Mouse (Mus musculus): Measurements from ENCODE around the gene Crcp. TPM values are rescaled to one million over a fixed set of nuclear protein-coding genes. Genes with fewer than 3 reads are reported as not detected.

Gene Crcp
- total RNA-seq, 2 experiments from 2014 or later, result 14.9 to 15.1 TPM

DNA sequence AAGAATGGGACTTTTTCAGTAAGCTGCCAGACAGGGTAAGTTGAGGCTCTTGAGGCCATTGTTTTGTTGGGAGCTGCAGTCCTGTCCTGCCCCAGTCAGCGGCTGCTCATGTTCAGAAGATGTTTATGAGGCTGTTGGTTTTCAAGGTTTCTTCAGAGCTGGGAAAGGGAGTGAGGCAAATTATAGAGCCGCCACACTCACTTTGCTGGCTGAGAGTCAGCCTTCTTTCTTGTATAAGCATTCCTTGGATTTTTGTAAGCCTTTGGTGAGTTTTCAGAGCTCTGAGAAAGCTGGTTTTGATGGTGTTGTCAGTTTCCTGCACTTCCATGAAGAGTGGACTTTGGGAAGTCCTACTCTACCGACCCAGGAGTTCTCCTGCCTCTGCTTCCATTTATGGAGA lies 55.2 kb downstream of the Crcp start:
- intact Hi-C loops (cut with DNase I), result loop anchor here (5.0 kb wide), 1 partner anchor 33 kb away; no protein-coding TSS in a partner anchor

DNA sequence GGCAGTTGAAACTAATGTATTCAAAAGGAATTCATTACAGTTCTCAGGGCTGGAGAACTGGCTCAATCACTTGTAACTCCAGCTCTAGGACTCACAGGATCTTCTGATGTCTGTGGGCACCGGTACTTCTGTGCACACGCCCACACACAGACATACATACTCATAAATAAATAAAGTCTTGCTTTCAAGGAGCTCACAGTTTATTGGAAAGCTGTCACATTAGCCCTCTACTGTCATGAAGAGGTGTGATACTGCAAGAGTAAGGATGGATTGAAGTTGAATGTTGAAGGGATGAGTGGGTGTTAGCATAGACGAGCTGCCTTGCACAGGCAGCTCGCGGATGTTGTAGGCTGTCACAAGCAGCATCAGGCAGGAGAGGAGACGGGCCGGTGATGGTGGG lies 58.9 kb downstream of the Crcp start:
- no peak for DNase-seq
- intact Hi-C loops (cut with DNase I), result no loop called here

More for the DNA sequence above, 55.2 kb downstream of the Crcp start:
- DNase-seq, result no peak

DNA sequence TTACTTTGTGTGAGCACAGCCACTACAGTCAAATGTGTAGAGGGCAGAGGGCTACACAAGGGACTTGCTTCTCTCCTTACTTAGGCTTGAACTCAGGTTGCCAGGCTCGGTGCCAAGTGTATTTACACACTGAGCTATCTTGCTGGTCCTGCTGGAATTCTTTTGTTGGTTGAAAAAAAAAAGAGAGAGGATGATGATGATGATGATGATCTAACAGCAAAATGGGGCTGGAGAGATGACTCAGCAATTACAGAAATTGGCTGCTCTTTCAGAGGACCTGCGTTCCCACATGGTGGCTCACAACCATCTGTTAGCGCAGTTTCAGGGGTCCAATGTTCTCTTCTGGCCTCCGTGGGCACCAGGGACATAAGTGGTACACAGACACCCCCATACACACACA lies 59.5 kb downstream of the Crcp start:
- intact Hi-C loops (cut with DNase I), result no loop called here
- DNase-seq, result no peak

DNA sequence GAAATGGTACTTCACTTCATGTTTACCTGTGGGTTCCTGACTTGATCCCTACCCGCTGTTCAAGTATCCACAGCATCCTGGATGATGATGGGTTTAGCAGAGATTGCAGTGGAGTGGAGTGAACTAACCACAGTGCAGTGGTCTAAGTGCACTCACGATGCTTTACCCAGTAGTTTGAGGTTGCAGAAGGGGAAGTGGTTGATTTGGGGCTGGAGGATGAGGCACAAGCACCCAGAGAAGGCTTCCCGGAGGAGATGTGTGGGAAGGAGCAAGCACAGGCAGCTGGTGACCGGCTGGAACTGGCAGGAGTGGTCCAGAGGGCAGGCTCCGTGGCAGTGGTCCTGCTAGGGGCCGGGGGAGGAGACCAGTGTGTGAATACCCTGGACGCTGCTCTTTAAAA lies 60.1 kb downstream of the Crcp start:
- intact Hi-C loops (cut with DNase I), result no loop called here
- no peak for DNase-seq

DNA sequence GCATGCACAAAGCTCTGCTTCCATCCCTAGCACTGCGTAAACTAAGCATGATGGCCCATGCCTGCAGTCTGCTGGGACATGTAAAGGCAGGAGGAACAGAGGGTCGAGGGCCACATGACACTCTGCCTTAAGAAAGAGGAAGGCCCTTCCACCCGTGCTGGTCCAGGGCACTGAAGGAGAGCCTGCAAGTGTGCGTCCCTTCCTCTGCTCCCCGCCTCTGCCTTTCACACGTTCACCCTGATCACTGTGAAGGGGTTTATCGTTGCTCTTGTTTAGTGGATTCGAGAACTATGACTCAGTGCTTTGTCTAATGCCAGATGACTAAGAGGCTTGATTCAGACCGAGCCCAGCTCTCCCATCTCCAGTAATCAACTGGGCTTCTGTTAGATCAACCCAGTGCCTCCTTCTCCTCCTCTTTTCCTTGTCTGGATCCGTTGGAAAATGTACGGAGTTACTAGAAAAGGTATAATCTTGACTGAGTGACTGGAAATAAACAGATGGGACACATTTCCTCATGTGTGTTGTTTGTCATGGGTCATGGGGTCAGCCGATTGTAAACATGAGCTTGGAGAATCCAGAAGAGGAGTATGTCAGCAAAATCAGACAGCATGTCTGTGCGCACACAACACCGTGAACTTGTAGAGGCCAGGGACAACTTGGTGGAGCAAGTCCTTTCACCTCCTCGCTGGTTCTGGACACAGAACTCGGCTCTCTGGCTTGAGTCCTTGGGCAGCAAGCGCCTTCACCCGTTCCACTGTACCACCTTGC lies 60.7 kb downstream of the Crcp start:
- intact Hi-C loops (cut with DNase I), result no loop called here
- DNase-seq, result peak; percentile 32 to 42

DNA sequence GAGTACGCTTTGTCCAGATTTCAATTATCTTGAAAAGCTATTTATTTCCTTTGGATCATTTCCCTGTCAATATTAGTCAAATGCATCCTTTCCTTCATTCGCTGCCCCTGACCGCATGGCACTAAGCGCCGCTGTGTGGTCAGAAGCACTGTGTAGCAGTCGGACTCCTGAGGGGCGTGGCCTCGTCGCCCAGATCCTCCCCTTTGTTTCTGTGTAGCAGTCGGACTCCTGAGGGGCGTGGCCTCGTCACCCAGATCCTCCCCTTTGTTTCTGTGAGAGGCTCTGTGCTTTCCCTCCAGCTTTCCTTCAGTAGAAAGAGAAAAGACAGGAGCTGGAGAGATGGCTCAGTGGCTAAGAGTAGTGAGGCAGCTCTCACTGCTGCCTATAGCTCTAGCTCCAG lies 67.7 kb downstream of the Crcp start:
- intact Hi-C loops (cut with DNase I), result no loop called here

DNA sequence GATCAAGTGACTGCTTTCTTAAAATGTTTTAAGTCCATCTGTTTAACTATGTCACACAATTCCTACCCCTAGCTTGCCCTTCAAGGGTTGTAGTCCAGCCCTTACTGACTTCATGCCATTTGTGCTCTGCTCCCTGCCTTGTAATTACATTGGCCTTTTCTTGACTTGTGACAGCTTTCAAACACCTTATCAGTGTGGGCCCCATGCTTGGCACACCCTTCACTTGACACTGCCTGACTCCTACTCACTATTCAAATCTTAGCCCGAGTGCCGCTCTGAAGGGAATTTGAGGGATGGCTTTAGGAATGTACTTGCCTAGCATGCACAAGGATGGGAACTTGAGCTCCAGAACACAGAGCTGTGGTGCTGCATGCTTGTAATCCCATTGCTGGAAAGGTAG lies 68.7 kb downstream of the Crcp start:
- DNase-seq, result no peak
- intact Hi-C loops (cut with DNase I), result no loop called here

More for the DNA sequence above, 67.7 kb downstream of the Crcp start:
- DNase-seq, result no peak

DNA sequence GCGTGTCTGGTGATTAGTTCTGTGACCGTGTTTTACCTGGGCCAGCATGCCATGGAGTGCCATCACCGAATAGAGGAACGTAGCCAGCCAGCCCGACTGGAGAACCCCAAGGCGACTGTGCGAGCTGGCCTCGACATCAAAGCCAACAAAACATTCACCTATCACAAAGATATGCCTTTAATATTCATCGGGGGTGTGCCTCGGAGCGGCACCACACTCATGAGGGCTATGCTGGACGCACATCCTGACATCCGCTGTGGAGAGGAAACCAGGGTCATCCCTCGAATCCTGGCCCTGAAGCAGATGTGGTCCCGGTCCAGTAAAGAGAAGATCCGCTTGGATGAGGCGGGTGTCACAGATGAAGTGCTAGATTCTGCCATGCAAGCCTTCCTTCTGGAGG lies 72.6 kb downstream of the Crcp start:
- intact Hi-C loops (cut with DNase I), result no loop called here
- no peak for DNase-seq

DNA sequence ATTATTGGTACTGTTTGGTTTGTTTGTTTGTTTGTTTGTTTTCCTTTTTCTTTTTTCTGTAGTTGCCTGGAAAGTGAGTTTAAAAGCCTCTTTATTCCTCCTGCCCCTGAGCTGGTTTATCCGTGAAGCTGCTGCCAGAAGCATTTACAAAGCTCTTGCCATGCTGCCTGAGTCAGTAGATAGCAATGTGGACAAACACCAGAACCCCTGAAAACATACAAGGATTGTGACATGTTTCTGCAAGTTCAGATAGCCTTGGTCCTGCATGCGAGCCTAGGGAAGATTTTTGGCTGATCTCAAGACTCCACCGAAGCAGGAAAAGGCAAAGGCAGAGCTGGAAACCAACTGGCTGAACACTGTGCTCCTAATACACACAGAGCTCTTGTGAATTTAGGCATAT lies 80.3 kb downstream of the Crcp start:
- intact Hi-C loops (cut with DNase I), result no loop called here
- no peak for DNase-seq

Other genes starting within 250 kb of the Crcp start
- 10 to 100 TPM; 12.4 to 15.9 TPM for gene Psph, start 241.8 kb upstream of the Crcp start, total RNA-seq (2021)
- gene Sumf2, start 182.3 kb upstream of the Crcp start, total RNA-seq (2021), result 10 to 100 TPM; 15.2 to 15.6 TPM
- gene Chchd2, start 141.8 kb upstream of the Crcp start, total RNA-seq (2021), result 100 to 1,000 TPM; 922 to 943 TPM
- under 1 TPM; 0.89 to 0.97 TPM for gene Zbed5, start 133.6 kb upstream of the Crcp start, total RNA-seq (2021)
- 1 to 10 TPM; 3.2 to 5.7 TPM for gene Phkg1, start 130.7 kb upstream of the Crcp start, total RNA-seq (2021)
- under 1 TPM; 0.48 to 0.82 TPM for gene Nupr1l, start 120.8 kb upstream of the Crcp start, total RNA-seq (2021)
- 10 to 100 TPM; 18.5 to 19.9 TPM for gene Vkorc1l1, start 87.3 kb upstream of the Crcp start, total RNA-seq (2021)
- gene Gusb, start 26.2 kb upstream of the Crcp start, total RNA-seq (2021), result 10 to 100 TPM; 24.5 to 25.4 TPM
- gene Asl, start within 50 bp of the Crcp start, total RNA-seq (2021), result 10 to 100 TPM in 1 of 2 experiments, 1 to 10 TPM in 1; 9.6 to 10.0 TPM
- 10 to 100 TPM; 22.5 to 24.8 TPM for gene Tpst1, start 44.0 kb downstream of the Crcp start, total RNA-seq (2021)
- gene Kctd7, start 115.6 kb downstream of the Crcp start, total RNA-seq (2021), result 1 to 10 TPM; 2.5 to 3.9 TPM
- 10 to 100 TPM; 20.3 to 20.7 TPM for gene Rabgef1, start 142.5 kb downstream of the Crcp start, total RNA-seq (2021)
- gene Tmem248, start 187.8 kb downstream of the Crcp start, total RNA-seq (2021), result 10 to 100 TPM; 41.3 to 41.7 TPM
- gene Sbds, start 226.2 kb downstream of the Crcp start, total RNA-seq (2021), result 10 to 100 TPM; 44.3 to 46.8 TPM
- gene Tyw1, start 226.3 kb downstream of the Crcp start, total RNA-seq (2021), result 1 to 10 TPM; 9.4 to 9.5 TPM